In the genomic region with DNA sequence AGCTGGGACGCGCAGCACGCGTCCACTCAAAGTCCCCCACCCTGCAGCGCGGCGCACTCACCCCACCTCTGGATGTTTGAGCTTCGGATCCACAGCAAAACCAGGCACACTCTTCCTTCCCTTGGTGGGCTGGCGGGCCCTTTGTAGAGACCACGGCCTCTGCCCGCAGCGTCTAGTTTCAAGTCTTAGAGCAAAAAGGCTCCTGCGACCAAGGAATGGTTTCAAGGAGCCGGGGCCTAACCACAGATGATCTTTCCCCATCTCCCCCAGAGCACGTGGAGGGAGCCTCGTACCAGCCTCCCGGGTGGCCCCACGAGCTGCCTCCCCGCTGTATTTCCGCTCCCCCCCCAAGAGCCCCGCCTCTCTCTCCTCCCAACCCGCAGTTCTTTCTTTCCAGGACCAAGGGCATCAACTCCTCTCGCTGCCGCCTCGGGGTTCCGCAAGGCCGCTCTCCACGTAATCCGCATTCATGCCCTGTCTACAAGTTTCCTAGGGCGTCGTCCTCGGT, we compare ENCODE assay signal across 10 mouse cellular contexts. TPM values are rescaled to one million over a fixed set of nuclear protein-coding genes. Genes with fewer than 3 reads are reported as not detected.
DNase-seq lines count a peak whose midpoint lies in the region; ATAC-seq lines count a peak whose summit lies in the region.
"Had no signal": no experiment of that assay in that cellular context is flagged by ENCODE, and none has a peak within 500 bp of the region (broad histone marks: within the 10 kb centered on the region; RNA-seq: fewer than 3 reads in every experiment).

No protein-coding gene starts in this region.

- under 1% methylated on average over 32 of the region's 32 CpGs for WGBS in hindbrain, embryonic 10.5 days
- WGBS in hindbrain, embryonic 13.5 days = under 1% methylated on average over 32 of the region's 32 CpGs
- WGBS in embryonic facial prominence, embryonic 14.5 days = 1% methylated on average over 25 of the region's 32 CpGs

- ATAC-seq in hindbrain, embryonic 13.5 days (ENCODE audit: low FRiP score) = no peak
- ATAC-seq in embryonic facial prominence, embryonic 14.5 days (ENCODE audit: low read depth) = no peak
- ATAC-seq in megakaryocyte progenitor cell, adult 5-6 weeks (replicated peaks; ENCODE audit: poor library complexity) = peak; percentile 20; the same call in 1 of the 2 replicates

- no peaks in the 10 kb centered on the region for H3K9me3 ChIP-seq in hindbrain, embryonic 10.5 days
- H3K9me3 ChIP-seq in hindbrain, embryonic 13.5 days = no peaks in the 10 kb centered on the region
- H3K9me3 ChIP-seq in embryonic facial prominence, embryonic 14.5 days (ENCODE audit: control insufficient read depth, low read length) = no peaks in the 10 kb centered on the region
- H3K9me3 ChIP-seq: liver, embryonic 13.5 days had no signal

- DNase-seq in hindbrain, embryonic 10.5 days (ENCODE audit: low spot score) = peak; percentile 57
- DNase-seq in ZHBTc4 (ENCODE audit: low read depth, low spot score) (peak; percentile 62), MN1 (ENCODE audit: low spot score) (no peak)
- DNase-seq in embryonic facial prominence, embryonic 14.5 days (ENCODE audit: low spot score) = no peak
- no peak for DNase-seq in cerebellum, adult 18-20 months
- DNase-seq: heart, adult 18-20 months; liver, embryonic 13.5 days; right cerebral cortex, postnatal 25 days had no signal

- peak overlapping the region; percentile 22; the same call in 1 of the 2 replicates for H3K4me3 ChIP-seq in hindbrain, embryonic 10.5 days
- no peak overlapping the region for H3K4me3 ChIP-seq in hindbrain, embryonic 13.5 days
- peak overlapping the region; percentile 15 for H3K4me3 ChIP-seq in embryonic facial prominence, embryonic 14.5 days (ENCODE audit: low read depth, low read length)
- H3K4me3 ChIP-seq: liver, embryonic 13.5 days had no signal

- H3K27me3 ChIP-seq in hindbrain, embryonic 10.5 days (ENCODE audit: insufficient read depth, poor library complexity, severe bottlenecking) = peaks cover 100% of the 10 kb centered on the region
- peaks cover 96% of the 10 kb centered on the region for H3K27me3 ChIP-seq in hindbrain, embryonic 13.5 days
- peaks cover 88% of the 10 kb centered on the region for H3K27me3 ChIP-seq in embryonic facial prominence, embryonic 14.5 days (replicated peaks; ENCODE audit: control insufficient read depth, insufficient read depth, low read length)

- no peaks in the 10 kb centered on the region for H3K36me3 ChIP-seq in hindbrain, embryonic 10.5 days
- no peaks in the 10 kb centered on the region for H3K36me3 ChIP-seq in hindbrain, embryonic 13.5 days
- H3K36me3 ChIP-seq in embryonic facial prominence, embryonic 14.5 days (ENCODE audit: control insufficient read depth, insufficient read depth, low read length) = no peaks in the 10 kb centered on the region
- H3K36me3 ChIP-seq: liver, embryonic 13.5 days had no signal

- no peak overlapping the region for H3K9ac ChIP-seq in hindbrain, embryonic 13.5 days
- no peak overlapping the region for H3K9ac ChIP-seq in embryonic facial prominence, embryonic 14.5 days (ENCODE audit: low read depth, low read length)
- H3K9ac ChIP-seq: liver, embryonic 13.5 days had no signal

- H3K27ac ChIP-seq in hindbrain, embryonic 10.5 days = no peak overlapping the region
- no peak overlapping the region for H3K27ac ChIP-seq in hindbrain, embryonic 13.5 days
- H3K27ac ChIP-seq in embryonic facial prominence, embryonic 14.5 days (replicated peaks; ENCODE audit: low read depth, low read length) = no peak overlapping the region
- H3K27ac ChIP-seq: liver, embryonic 13.5 days had no signal

- peaks cover 42% of the 10 kb centered on the region for H3K4me1 ChIP-seq in hindbrain, embryonic 10.5 days (replicated peaks)
- peaks cover 22% of the 10 kb centered on the region for H3K4me1 ChIP-seq in hindbrain, embryonic 13.5 days (replicated peaks)
- H3K4me1 ChIP-seq in embryonic facial prominence, embryonic 14.5 days (ENCODE audit: control insufficient read depth, insufficient read depth, low read length) = no peaks in the 10 kb centered on the region

- no peak overlapping the region for H3K4me2 ChIP-seq in hindbrain, embryonic 13.5 days
- peak overlapping the region; percentile 24; the same call in 1 of the 2 replicates for H3K4me2 ChIP-seq in embryonic facial prominence, embryonic 14.5 days (ENCODE audit: low read depth, low read length)
- H3K4me2 ChIP-seq: liver, embryonic 13.5 days had no signal

RNA-seq across cellular contexts. Expression of gene Nkx2-3, which starts 1.7 kb away (rescaled TPM):
- polyA plus RNA-seq in hindbrain, embryonic 10.5 days (2016; fragmentation: Nextera tagmentation; extraction: Ambion mirVana) = 0.56 and 1.0 TPM in 2 replicates
- polyA plus RNA-seq in hindbrain, embryonic 13.5 days (2015; fragmentation: Nextera tagmentation; extraction: Ambion mirVana) = 0.18 TPM in 1 of 2 replicates, not detected in the other
- polyA plus RNA-seq in embryonic facial prominence, embryonic 14.5 days (2014; fragmentation: Nextera tagmentation; extraction: Ambion mirVana) = 2.0 and 2.4 TPM in 2 replicates
- 0.32 and 0.64 TPM in 2 replicates for total RNA-seq in megakaryocyte progenitor cell, adult 5-6 weeks (2015)
- total RNA-seq in megakaryocyte progenitor cell, adult 5-6 weeks (2017) = 1.4 TPM in 1 of 2 replicates, not detected in the other
- total RNA-seq: heart, adult 18-20 months had no signal

Comparison
In these comparisons a context has a peak if more than half of its experiments do, and no peak if none do; other contexts are left out.
1. DNase-seq: peak in hindbrain, embryonic 10.5 days (single experiment) and ZHBTc4 (single experiment); none in embryonic facial prominence, embryonic 14.5 days (single experiment), MN1 (single experiment) and cerebellum, adult 18-20 months (0 of 2).